Mouse (Mus musculus) G1E (cell line): ENCODE data around the gene Cbfa2t2. TPM values are rescaled to one million over a fixed set of nuclear protein-coding genes. Genes with fewer than 3 reads are reported as not detected.

Experiments used
- ATAC-seq: 2 replicates; pipeline ENCODE4 v1.8.0; 2016; ENCODE audit warnings: mild to moderate bottlenecking; ENCODE audit not compliant: insufficient number of reproducible peaks, poor library complexity, low FRiP score, severe bottlenecking; ENCODE audit errors: extremely low read depth
- DNase-seq: peaks from one replicate; pipeline ENCODE4 v3.0.0; 2012; ENCODE audit warnings: low spot score
- H3K27me3 ChIP-seq: 2 replicates; pipeline ENCODE4 v1.6.1; 2012; ENCODE audit warnings: mild to moderate bottlenecking, low read length, inconsistent platforms; ENCODE audit not compliant: insufficient read depth
- H3K36me3 ChIP-seq: replicated peaks from 2 replicates; pipeline ENCODE3; 2012; ENCODE audit warnings: mild to moderate bottlenecking, inconsistent platforms
- H3K4me1 ChIP-seq: 2 replicates; pipeline ENCODE4 v1.6.1; 2012; ENCODE audit warnings: low read depth, low read length, inconsistent platforms, mixed read lengths; ENCODE audit not compliant: insufficient read depth
- H3K4me3 ChIP-seq: 2 replicates; pipeline ENCODE4 v1.5.1; 2012; ENCODE audit warnings: low read depth, mild to moderate bottlenecking, inconsistent platforms, low read length, moderate library complexity, mixed read lengths
- H3K9me3 ChIP-seq: replicated peaks from 2 replicates; pipeline ENCODE4 v1.6.1; 2012; ENCODE audit warnings: inconsistent platforms
- CTCF ChIP-seq: IDR thresholded peaks from 2 replicates; pipeline ENCODE4 v1.5.1; 2012; ENCODE audit warnings: low read depth, low read length, inconsistent platforms, mixed read lengths
- GATA1 ChIP-seq: IDR thresholded peaks from 2 replicates; pipeline ENCODE4 v1.6.1; 2012; ENCODE audit warnings: borderline replicate concordance, low read length, inconsistent platforms, mixed read lengths
- GATA2 ChIP-seq: IDR thresholded peaks from 2 replicates; pipeline ENCODE4 v1.6.1; 2012; ENCODE audit warnings: low read depth, low read length, inconsistent platforms, borderline replicate concordance
- POLR2AphosphoS5 ChIP-seq: IDR thresholded peaks from 2 replicates; pipeline ENCODE4 v1.6.1; 2012; ENCODE audit warnings: low read depth, low read length, inconsistent platforms; ENCODE audit not compliant: insufficient replicate concordance
- TAL1 ChIP-seq: conservative IDR thresholded peaks from 2 replicates; pipeline ENCODE4 v1.6.1; 2012; ENCODE audit warnings: low read depth, low read length, inconsistent platforms, mixed read lengths
- polyA plus RNA-seq: library from polyadenylated mRNA; stranded (reverse); fragments of >175 nt; gene quantifications from 2 replicates; pipeline ENCODE4 v1.2.3, GENCODE M21; 2012
- total RNA-seq, 2 experiments: library from RNA; stranded (forward) in 1 of 2; stranded (reverse) in 1 of 2; fragments of 200-1000 nt in 1 of 2; fragments of >200 nt in 1 of 2; fragmentation: Nextera tagmentation in 1 of 2; gene quantifications; 2 replicates each; pipeline ENCODE4 v1.2.3; 2014 to 2017

Cbfa2t2 gene
- total RNA-seq (2014; fragmentation: Nextera tagmentation) = 29.8 and 34.6 TPM in 2 replicates
- 13.4 and 13.7 TPM in 2 replicates for total RNA-seq (2017)
- 7.3 and 7.8 TPM in 2 replicates for polyA plus RNA-seq

DNA sequence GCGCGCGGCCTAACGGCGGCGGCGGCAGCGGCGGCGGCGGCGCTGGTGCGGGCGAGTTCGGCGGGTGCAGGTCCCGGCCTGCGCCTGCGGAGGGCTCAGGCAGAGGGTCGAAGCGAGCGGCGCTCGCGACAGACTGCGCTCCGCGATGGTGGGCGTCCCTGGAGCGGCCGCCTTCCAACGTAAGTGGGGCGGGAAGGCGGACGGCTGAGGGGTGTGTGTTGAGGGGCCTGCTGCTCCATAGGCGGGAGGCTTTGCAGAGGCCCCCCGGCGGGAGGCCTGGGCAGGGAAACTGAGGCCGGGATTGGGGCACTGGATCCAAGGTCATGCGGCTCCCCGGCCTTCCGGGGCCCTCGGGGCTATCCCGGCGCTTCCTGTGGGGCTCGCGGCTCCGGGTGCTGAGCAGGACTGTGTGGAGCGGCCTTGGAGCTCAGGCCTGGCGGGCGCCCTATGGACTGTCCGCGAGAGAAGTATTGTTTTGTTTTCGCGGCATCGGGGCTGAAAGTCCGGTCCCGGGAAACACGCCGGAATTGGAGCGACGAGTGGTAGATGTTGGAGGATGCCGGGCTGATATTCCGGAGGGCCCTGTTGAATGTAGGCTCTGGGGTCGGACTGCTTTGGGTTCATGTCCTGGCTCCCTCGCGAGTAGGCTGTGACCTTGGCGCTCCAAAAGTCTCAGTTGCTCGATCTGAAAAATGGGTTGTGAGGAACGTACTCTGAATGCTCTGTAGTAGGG, at the start of gene Cbfa2t2:
Cbfa2t2 (plus strand) TSS at position 24 of the 733 bp plus-strand sequence.
- H3K4me3 ChIP-seq = peak within 1 kb of the TSS; percentile 85
- DNase-seq = peak; percentile 48
- H3K9me3 ChIP-seq = no peaks in the 10 kb centered on the region
- H3K27me3 ChIP-seq = no peaks in the 10 kb centered on the region
- no peak for ATAC-seq
- TF ChIP-seq CTCF (no peak), POLR2AphosphoS5 (no peak), GATA1 (no peak), GATA2 (no peak), TAL1 (no peak)
- H3K36me3 ChIP-seq = peaks cover 6% of the 10 kb centered on the region
- H3K4me1 ChIP-seq = peaks cover 45% of the 10 kb centered on the region

DNA sequence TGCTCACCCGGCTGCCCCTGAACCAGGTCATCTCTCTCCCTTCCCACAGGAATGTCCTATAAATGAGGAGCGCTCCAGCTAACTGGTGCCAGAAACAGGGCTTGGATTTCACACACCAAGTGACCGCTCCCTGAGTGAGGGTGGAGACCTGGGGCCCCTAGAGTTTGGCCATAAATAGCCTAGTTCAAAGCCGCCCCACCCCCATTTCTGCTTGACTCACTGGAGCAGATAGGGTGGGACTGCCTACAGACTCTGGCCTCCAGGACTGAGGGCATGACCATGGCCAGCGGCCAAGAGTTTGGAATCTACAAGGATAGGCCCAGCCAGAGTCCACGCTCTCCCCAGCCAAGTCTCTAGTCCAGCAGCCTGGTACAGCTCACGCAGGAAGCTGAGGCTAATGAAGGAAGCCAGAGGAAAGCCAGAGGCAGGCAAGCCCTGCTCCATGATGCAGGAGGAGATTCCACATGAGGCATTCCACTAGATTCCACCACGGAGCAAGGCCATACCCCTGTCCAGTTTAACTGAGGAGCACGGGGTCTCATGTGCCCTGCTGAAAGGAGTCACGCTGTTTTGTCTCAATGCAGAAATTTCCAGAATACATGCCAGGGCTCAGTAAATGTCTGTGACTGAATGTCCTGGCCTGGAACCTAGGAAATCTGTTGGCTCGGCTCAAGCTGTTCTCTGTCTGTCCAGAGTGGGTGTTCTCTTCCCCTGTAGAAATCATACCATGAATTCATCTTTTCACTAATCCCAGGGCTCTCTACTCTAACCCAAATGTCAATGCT, 45.9 kb upstream of the Cbfa2t2 start:
- no peak for ATAC-seq
- peaks cover 27% of the 10 kb centered on the region for H3K27me3 ChIP-seq
- H3K36me3 ChIP-seq = no peaks in the 10 kb centered on the region
- no peak for TF ChIP-seq GATA1
- no peak for TF ChIP-seq POLR2AphosphoS5
- TF ChIP-seq GATA2 = no peak
- TF ChIP-seq TAL1 = no peak
- TF ChIP-seq CTCF = no peak
- DNase-seq = no peak
- H3K4me1 ChIP-seq = peaks cover 8% of the 10 kb centered on the region; the same call in 1 of the 2 replicates
- no peaks in the 10 kb centered on the region for H3K9me3 ChIP-seq
- H3K4me3 ChIP-seq = no peak overlapping the region

- DNase-seq = no peak
- H3K27me3 ChIP-seq = peaks cover 35% of the 10 kb centered on the region
- H3K4me3 ChIP-seq = no peak overlapping the region
- no peaks in the 10 kb centered on the region for H3K36me3 ChIP-seq
- H3K4me1 ChIP-seq = peaks cover 6% of the 10 kb centered on the region; the same call in 1 of the 2 replicates
- TF ChIP-seq POLR2AphosphoS5 (no peak), GATA2 (no peak), TAL1 (no peak), CTCF (no peak), GATA1 (no peak)
- no peak for ATAC-seq
- H3K9me3 ChIP-seq = no peaks in the 10 kb centered on the region
Measured at GRCm38 (mm10) chr2:154394602-154395001, 41.7 kb upstream of the Cbfa2t2 start.

DNA sequence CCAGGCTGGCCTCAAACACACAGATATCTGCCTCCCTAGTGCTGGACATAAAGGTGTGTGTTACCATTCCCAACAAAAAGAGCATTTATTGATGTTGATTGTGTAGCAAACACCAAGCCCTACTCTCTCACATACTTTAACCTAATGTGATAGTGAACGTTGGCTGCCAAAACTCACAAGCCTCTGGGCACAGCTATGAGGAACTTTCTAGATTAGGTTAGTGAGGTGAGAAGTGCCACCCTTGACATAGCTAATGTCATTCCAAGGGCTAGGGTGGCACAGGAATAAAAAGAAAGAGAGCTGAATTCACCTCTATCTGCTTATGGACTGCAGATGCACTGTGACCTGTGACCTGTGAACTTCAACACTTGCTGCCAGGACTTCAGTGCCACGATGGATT, 39.8 kb upstream of the Cbfa2t2 start:
- H3K27me3 ChIP-seq = peaks cover 32% of the 10 kb centered on the region
- TF ChIP-seq TAL1 (no peak), GATA2 (no peak)
- H3K4me3 ChIP-seq = no peak overlapping the region
- no peaks in the 10 kb centered on the region for H3K4me1 ChIP-seq
- DNase-seq (no peak), ATAC-seq (no peak)
- no peaks in the 10 kb centered on the region for H3K36me3 ChIP-seq
- no peaks in the 10 kb centered on the region for H3K9me3 ChIP-seq

GRCm38 (mm10) chr2:154398267-154398666, 38.0 kb upstream of the Cbfa2t2 start:
- TF ChIP-seq GATA1 = no peak
- TF ChIP-seq POLR2AphosphoS5 = no peak
- no peak for TF ChIP-seq CTCF
- TF ChIP-seq TAL1 = no peak
- TF ChIP-seq GATA2 = no peak
- no peak for ATAC-seq
- Histone ChIP-seq H3K4me3 (no peak overlapping the region), H3K9me3 (no peaks in the 10 kb centered on the region), H3K4me1 (no peaks in the 10 kb centered on the region), H3K36me3 (no peaks in the 10 kb centered on the region), H3K27me3 (peaks cover 29% of the 10 kb centered on the region)
- DNase-seq = no peak

- Histone ChIP-seq H3K4me3 (no peak overlapping the region), H3K27me3 (peaks cover 31% of the 10 kb centered on the region), H3K36me3 (no peaks in the 10 kb centered on the region), H3K9me3 (no peaks in the 10 kb centered on the region), H3K4me1 (no peaks in the 10 kb centered on the region)
- no peak for DNase-seq
- TF ChIP-seq TAL1 (no peak), CTCF (no peak), GATA1 (no peak), GATA2 (no peak), POLR2AphosphoS5 (no peak)
- ATAC-seq = no peak
Measured at GRCm38 (mm10) chr2:154399325-154399724, 37.0 kb upstream of the Cbfa2t2 start.
